Mouse (Mus musculus): ENCODE data around the gene Pglyrp2. TPM values are rescaled to one million over a fixed set of nuclear protein-coding genes. Genes with fewer than 3 reads are reported as not detected.
A peak's percentile ranks its signal among the peaks of the same experiment; 100 is the strongest.

The Pglyrp2 gene
- polyA plus RNA-seq, 1 experiment from 2014 or later: not detected

GRCm38 (mm10) chr17:32396266-32396665, 27.7 kb downstream of the Pglyrp2 start:
- Histone ChIP-seq H3K4me1 (ENCODE audit: control insufficient read depth, insufficient read depth, low read length) (peaks cover 8% of the 10 kb centered on the region; the same call in 1 of the 2 replicates), H3K27ac (replicated peaks; ENCODE audit: low read depth, low read length) (no peak overlapping the region), H3K4me2 (ENCODE audit: low read depth, severe bottlenecking) (peak overlapping the region; percentile 35), H3K27me3 (ENCODE audit: control insufficient read depth, insufficient read depth, low read length) (peaks cover 71% of the 10 kb centered on the region), H3K9ac (ENCODE audit: low read length) (no peak overlapping the region), H3K36me3 (ENCODE audit: control insufficient read depth, insufficient read depth, low read length) (no peaks in the 10 kb centered on the region), H3K4me3 (ENCODE audit: low read depth, low read length) (0 out of 2 replicates have a peak overlapping the region, but pooled peaks have one; percentile 5), H3K9me3 (ENCODE audit: control insufficient read depth, low read length) (no peaks in the 10 kb centered on the region)
- DNase-seq (ENCODE audit: low spot score) (no peak), ATAC-seq (ENCODE audit: insufficient number of reproducible peaks, low FRiP score, low TSS enrichment, low read depth) (no peak)
- WGBS: 2% methylated on average over 37 of the region's 37 CpGs

- Histone ChIP-seq H3K27me3 (ENCODE audit: control insufficient read depth, insufficient read depth, low read length) (peaks cover 73% of the 10 kb centered on the region), H3K9ac (ENCODE audit: low read length) (no peak overlapping the region), H3K4me3 (ENCODE audit: low read depth, low read length) (no peak overlapping the region), H3K4me1 (ENCODE audit: control insufficient read depth, insufficient read depth, low read length) (peaks cover 8% of the 10 kb centered on the region; the same call in 1 of the 2 replicates), H3K36me3 (ENCODE audit: control insufficient read depth, insufficient read depth, low read length) (no peaks in the 10 kb centered on the region), H3K27ac (replicated peaks; ENCODE audit: low read depth, low read length) (no peak overlapping the region), H3K4me2 (ENCODE audit: low read depth, severe bottlenecking) (no peak overlapping the region), H3K9me3 (ENCODE audit: control insufficient read depth, low read length) (no peaks in the 10 kb centered on the region)
- DNase-seq (ENCODE audit: low spot score) (no peak), ATAC-seq (ENCODE audit: insufficient number of reproducible peaks, low FRiP score, low TSS enrichment, low read depth) (no peak)
- WGBS: 89% methylated on average over 10 of the region's 10 CpGs
Observed at GRCm38 (mm10) chr17:32393944-32394343, 30.0 kb downstream of the Pglyrp2 start.

DNA sequence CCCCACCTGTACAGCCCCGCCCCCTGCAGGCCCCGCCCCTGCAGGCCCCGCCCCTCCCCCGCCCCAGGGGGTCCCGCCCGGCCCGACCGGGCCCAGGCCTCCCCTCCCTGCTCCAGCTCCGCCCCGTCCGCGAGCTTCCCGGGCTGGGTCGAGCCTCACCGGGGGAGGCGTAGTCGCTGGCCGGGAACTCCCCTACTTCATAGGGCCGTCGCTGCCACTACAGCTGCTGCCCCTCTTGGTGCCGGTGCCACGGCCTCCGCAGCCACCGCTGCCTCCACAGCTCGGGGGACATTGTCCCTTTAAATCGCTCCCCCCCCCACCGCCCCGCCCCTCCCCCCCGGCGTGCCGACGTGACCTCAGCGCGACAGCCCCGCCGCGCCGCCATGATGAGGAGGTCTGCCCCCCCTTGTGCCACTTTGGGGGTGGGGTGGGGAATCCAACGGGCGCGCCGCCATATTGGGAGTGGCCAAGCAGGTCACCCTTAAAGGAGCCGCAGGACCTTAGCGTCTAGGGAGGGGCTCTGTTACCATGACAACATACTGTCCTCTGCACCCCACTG, 34.8 kb downstream of the Pglyrp2 start, which contains the start of gene Wiz:
Wiz (minus strand) TSS at position 339 of the 559 bp plus-strand sequence.
- Histone ChIP-seq H3K4me3 (ENCODE audit: low read depth, low read length) (peak within 1 kb of the TSS; percentile 60), H3K4me2 (ENCODE audit: low read depth, severe bottlenecking) (peak within 1 kb of the TSS; percentile 71), H3K9ac (ENCODE audit: low read length) (peak within 1 kb of the TSS; percentile 73), H3K9me3 (ENCODE audit: control insufficient read depth, low read length) (no peaks in the 10 kb centered on the region), H3K27ac (replicated peaks; ENCODE audit: low read depth, low read length) (no peak within 1 kb of the TSS), H3K36me3 (ENCODE audit: control insufficient read depth, insufficient read depth, low read length) (no peaks in the 10 kb centered on the region), H3K27me3 (ENCODE audit: control insufficient read depth, insufficient read depth, low read length) (peaks cover 29% of the 10 kb centered on the region), H3K4me1 (ENCODE audit: control insufficient read depth, insufficient read depth, low read length) (0 out of 2 replicates have a peak, but pooled peaks cover 2% of the 10 kb centered on the region)
- ATAC-seq (ENCODE audit: insufficient number of reproducible peaks, low FRiP score, low TSS enrichment, low read depth) (peak; percentile 87), DNase-seq (ENCODE audit: low spot score) (peak; percentile 95)
- 0% methylated on average over 22 of the region's 44 CpGs for WGBS

DNA sequence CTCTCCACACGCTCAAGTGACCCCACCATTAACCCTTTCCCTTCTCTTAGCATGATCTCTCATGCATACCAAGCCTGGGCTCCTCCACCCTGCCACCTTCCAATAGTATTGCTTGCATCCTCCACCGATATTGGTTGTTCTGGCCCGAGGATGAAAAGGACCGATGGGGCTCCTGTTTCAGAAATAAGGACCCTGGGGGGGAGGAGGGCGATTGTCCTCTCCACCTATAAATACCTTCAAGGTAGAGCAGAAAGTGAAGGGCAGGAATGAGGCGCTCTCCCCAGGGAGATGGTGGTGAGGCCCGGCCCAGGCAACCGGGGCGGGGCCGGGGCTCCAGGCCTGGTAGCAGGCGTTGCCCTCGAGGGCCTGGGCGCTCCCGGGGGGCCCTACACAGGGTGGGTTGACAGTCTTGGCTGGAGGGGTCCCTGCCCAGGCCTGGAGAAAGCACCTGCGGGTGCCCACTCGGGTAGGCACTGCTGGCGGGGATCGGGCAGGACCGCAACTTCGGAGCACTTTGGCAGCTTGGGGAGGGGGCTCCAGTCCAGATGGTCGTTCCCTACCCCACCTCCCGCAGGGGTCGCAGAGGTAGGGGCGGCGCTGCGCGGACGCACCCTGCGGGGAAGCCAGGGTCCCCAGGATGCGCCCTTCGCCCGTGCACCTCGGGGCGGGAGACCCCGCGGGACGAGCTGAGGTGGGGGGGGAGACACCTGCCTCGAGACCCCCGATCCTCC, 35.4 kb downstream of the Pglyrp2 start:
- DNase-seq (ENCODE audit: low spot score): no peak
- H3K4me2 ChIP-seq (ENCODE audit: low read depth, severe bottlenecking): peak overlapping the region; percentile 71
- WGBS: under 1% methylated on average over 33 of the region's 39 CpGs
- peak overlapping the region; percentile 73 for H3K9ac ChIP-seq (ENCODE audit: low read length)
- peak; percentile 60 for ATAC-seq (ENCODE audit: insufficient number of reproducible peaks, low FRiP score, low TSS enrichment, low read depth)
- no peaks in the 10 kb centered on the region for H3K9me3 ChIP-seq (ENCODE audit: control insufficient read depth, low read length)
- H3K4me1 ChIP-seq (ENCODE audit: control insufficient read depth, insufficient read depth, low read length): 0 out of 2 replicates have a peak, but pooled peaks cover 2% of the 10 kb centered on the region
- no peaks in the 10 kb centered on the region for H3K36me3 ChIP-seq (ENCODE audit: control insufficient read depth, insufficient read depth, low read length)
- H3K4me3 ChIP-seq (ENCODE audit: low read depth, low read length): peak overlapping the region; percentile 60
- H3K27ac ChIP-seq (replicated peaks; ENCODE audit: low read depth, low read length): no peak overlapping the region
- peaks cover 27% of the 10 kb centered on the region for H3K27me3 ChIP-seq (ENCODE audit: control insufficient read depth, insufficient read depth, low read length)

DNA sequence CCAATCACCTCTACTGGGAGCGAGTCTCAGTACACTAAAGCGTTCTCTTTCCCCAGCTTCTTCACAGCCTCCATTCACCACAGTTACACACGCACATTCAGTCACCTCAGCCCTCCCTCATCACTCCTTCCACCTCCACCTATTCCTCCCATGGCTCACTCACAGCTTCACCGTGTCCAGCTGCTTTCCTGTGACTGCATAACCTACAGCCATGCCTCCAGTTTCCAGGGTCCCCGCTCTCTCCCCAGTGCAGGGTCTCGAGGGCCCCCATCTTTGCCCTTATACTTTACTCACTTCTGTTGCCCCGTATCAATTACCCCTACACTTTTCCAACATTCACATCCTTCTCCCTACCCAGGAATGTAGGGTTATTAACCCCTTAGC, 36.0 kb downstream of the Pglyrp2 start:
- no peak overlapping the region; the same call in 1 of the 2 replicates for H3K9ac ChIP-seq (ENCODE audit: low read length)
- no peak overlapping the region for H3K27ac ChIP-seq (replicated peaks; ENCODE audit: low read depth, low read length)
- WGBS: 39% methylated on average over 7 of the region's 7 CpGs
- DNase-seq (ENCODE audit: low spot score) (peak; percentile 23), ATAC-seq (ENCODE audit: insufficient number of reproducible peaks, low FRiP score, low TSS enrichment, low read depth) (no peak)
- no peaks in the 10 kb centered on the region for H3K9me3 ChIP-seq (ENCODE audit: control insufficient read depth, low read length)
- 0 out of 2 replicates have a peak, but pooled peaks cover 2% of the 10 kb centered on the region for H3K4me1 ChIP-seq (ENCODE audit: control insufficient read depth, insufficient read depth, low read length)
- peak overlapping the region; percentile 60 for H3K4me3 ChIP-seq (ENCODE audit: low read depth, low read length)
- no peaks in the 10 kb centered on the region for H3K36me3 ChIP-seq (ENCODE audit: control insufficient read depth, insufficient read depth, low read length)
- peak overlapping the region; percentile 71; the same call in 1 of the 2 replicates for H3K4me2 ChIP-seq (ENCODE audit: low read depth, severe bottlenecking)
- peaks cover 21% of the 10 kb centered on the region for H3K27me3 ChIP-seq (ENCODE audit: control insufficient read depth, insufficient read depth, low read length)

GRCm38 (mm10) chr17:32386659-32387432, 37.1 kb downstream of the Pglyrp2 start:
- no peak for ATAC-seq (ENCODE audit: insufficient number of reproducible peaks, low FRiP score, low TSS enrichment, low read depth)
- peaks cover 11% of the 10 kb centered on the region for H3K27me3 ChIP-seq (ENCODE audit: control insufficient read depth, insufficient read depth, low read length)
- no peaks in the 10 kb centered on the region for H3K9me3 ChIP-seq (ENCODE audit: control insufficient read depth, low read length)
- H3K27ac ChIP-seq (replicated peaks; ENCODE audit: low read depth, low read length): no peak overlapping the region
- no peak overlapping the region for H3K4me3 ChIP-seq (ENCODE audit: low read depth, low read length)
- 71% methylated on average over 9 of the region's 9 CpGs for WGBS
- peak; percentile 26 for DNase-seq (ENCODE audit: low spot score)
- H3K9ac ChIP-seq (ENCODE audit: low read length): no peak overlapping the region
- no peak overlapping the region for H3K4me2 ChIP-seq (ENCODE audit: low read depth, severe bottlenecking)
- no peaks in the 10 kb centered on the region; the same call in 1 of the 2 replicates for H3K36me3 ChIP-seq (ENCODE audit: control insufficient read depth, insufficient read depth, low read length)
- H3K4me1 ChIP-seq (ENCODE audit: control insufficient read depth, insufficient read depth, low read length): no peaks in the 10 kb centered on the region

DNA sequence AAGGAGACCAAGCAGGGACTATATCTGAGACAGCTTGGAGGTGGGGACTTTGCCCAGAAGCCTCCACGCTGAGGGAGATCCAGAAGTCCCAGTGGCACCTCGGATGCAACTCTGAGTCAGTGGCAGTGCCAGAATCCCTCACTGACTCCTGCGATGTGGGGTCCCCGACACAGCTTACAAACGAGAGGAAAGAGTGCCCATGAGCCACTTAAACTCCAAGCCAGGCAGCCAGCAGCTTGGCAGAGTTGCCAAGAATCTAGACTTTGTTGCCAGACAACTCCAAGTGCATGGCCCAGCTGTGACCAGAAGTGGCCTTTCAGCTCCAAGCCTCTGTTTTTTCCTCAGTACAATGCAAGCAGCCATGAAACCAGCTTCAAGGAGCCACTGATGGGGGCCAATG, 40.3 kb downstream of the Pglyrp2 start:
- no peak overlapping the region for H3K4me2 ChIP-seq (ENCODE audit: low read depth, severe bottlenecking)
- WGBS: 90% methylated on average over 5 of the region's 5 CpGs
- DNase-seq (ENCODE audit: low spot score): no peak
- H3K4me1 ChIP-seq (ENCODE audit: control insufficient read depth, insufficient read depth, low read length): no peaks in the 10 kb centered on the region
- H3K27ac ChIP-seq (replicated peaks; ENCODE audit: low read depth, low read length): no peak overlapping the region
- no peak overlapping the region for H3K9ac ChIP-seq (ENCODE audit: low read length)
- no peak overlapping the region for H3K4me3 ChIP-seq (ENCODE audit: low read depth, low read length)
- no peaks in the 10 kb centered on the region for H3K27me3 ChIP-seq (ENCODE audit: control insufficient read depth, insufficient read depth, low read length)
- no peaks in the 10 kb centered on the region for H3K9me3 ChIP-seq (ENCODE audit: control insufficient read depth, low read length)
- no peak for ATAC-seq (ENCODE audit: insufficient number of reproducible peaks, low FRiP score, low TSS enrichment, low read depth)
- no peaks in the 10 kb centered on the region; the same call in 1 of the 2 replicates for H3K36me3 ChIP-seq (ENCODE audit: control insufficient read depth, insufficient read depth, low read length)

GRCm38 (mm10) chr17:32382576-32382975, 41.4 kb downstream of the Pglyrp2 start:
- H3K4me3 ChIP-seq (ENCODE audit: low read depth, low read length): no peak overlapping the region
- H3K9me3 ChIP-seq (ENCODE audit: control insufficient read depth, low read length): no peaks in the 10 kb centered on the region
- no peaks in the 10 kb centered on the region; the same call in 1 of the 2 replicates for H3K36me3 ChIP-seq (ENCODE audit: control insufficient read depth, insufficient read depth, low read length)
- no peak overlapping the region for H3K9ac ChIP-seq (ENCODE audit: low read length)
- no peak overlapping the region for H3K4me2 ChIP-seq (ENCODE audit: low read depth, severe bottlenecking)
- H3K27ac ChIP-seq (replicated peaks; ENCODE audit: low read depth, low read length): no peak overlapping the region
- ATAC-seq (ENCODE audit: insufficient number of reproducible peaks, low FRiP score, low TSS enrichment, low read depth) (no peak), DNase-seq (ENCODE audit: low spot score) (no peak)
- H3K27me3 ChIP-seq (ENCODE audit: control insufficient read depth, insufficient read depth, low read length): no peaks in the 10 kb centered on the region
- no peaks in the 10 kb centered on the region for H3K4me1 ChIP-seq (ENCODE audit: control insufficient read depth, insufficient read depth, low read length)
- WGBS: 89% methylated on average over 7 of the region's 7 CpGs
